Mouse (Mus musculus) forebrain, embryonic 16.5 days (tissue): ENCODE data around the gene Gpr35. TPM values are rescaled to one million over a fixed set of nuclear protein-coding genes. Genes with fewer than 3 reads are reported as not detected.

ENCODE experiments used
- ATAC-seq: fragments of 200-750 bp; cut with Nextera tagmentation; 2 replicates; pipeline ENCODE4 v1.8.0; 2017; ENCODE audit warnings: mild to moderate bottlenecking, moderate library complexity
- H3K27ac ChIP-seq: fragments of 300-500 bp; sonication (generic); 2 replicates; pipeline ENCODE4 v1.5.1; 2014; ENCODE audit warnings: low read length, control low read depth
- H3K27me3 ChIP-seq: fragments of 300-500 bp; sonication (generic); replicated peaks from 2 replicates; pipeline ENCODE4 v1.6.1; 2014; ENCODE audit warnings: low read length; ENCODE audit not compliant: control insufficient read depth, insufficient read depth
- H3K36me3 ChIP-seq: fragments of 300-500 bp; sonication (generic); 2 replicates; pipeline ENCODE4 v1.6.1; 2014; ENCODE audit not compliant: control insufficient read depth, insufficient read depth
- H3K4me1 ChIP-seq: fragments of 300-500 bp; sonication (generic); replicated peaks from 2 replicates; pipeline ENCODE4 v1.6.1; 2014; ENCODE audit warnings: low read length; ENCODE audit not compliant: control insufficient read depth, insufficient read depth
- H3K4me2 ChIP-seq: fragments of 300-500 bp; sonication (generic); 2 replicates; pipeline ENCODE4 v1.6.1; 2014; ENCODE audit warnings: mild to moderate bottlenecking, low read length, control low read depth
- H3K4me3 ChIP-seq: fragments of 300-500 bp; sonication (generic); replicated peaks from 2 replicates; pipeline ENCODE4 v1.5.1; 2014; ENCODE audit warnings: mild to moderate bottlenecking, low read length, control low read depth
- H3K9ac ChIP-seq: fragments of 300-500 bp; sonication (generic); replicated peaks from 2 replicates; pipeline ENCODE4 v1.6.1; 2014; ENCODE audit warnings: low read depth, low read length, control low read depth
- H3K9me3 ChIP-seq: fragments of 300-500 bp; sonication (generic); 2 replicates; pipeline ENCODE4 v1.6.1; 2016; ENCODE audit warnings: low read length; ENCODE audit not compliant: control insufficient read depth
- WGBS: fragments of 180-500 bp; shearing (Covaris S2); extraction: QIAGEN DNeasy Blood & Tissue Kit; methylation state at CpG from one replicate; pipeline ENCODE4 v1.1.7; 2014; 5-methylcytosine and 5-hydroxymethylcytosine counted together
- polyA plus RNA-seq: library from polyadenylated mRNA; unstranded; fragments of >200 nt; fragmentation: Nextera tagmentation; extraction: Ambion mirVana; gene quantifications from 2 replicates; pipeline ENCODE4 v1.2.1, GENCODE M21; 2015

The Gpr35 gene
- polyA plus RNA-seq, 1 experiment from 2014 or later, result 0.35 TPM

DNA sequence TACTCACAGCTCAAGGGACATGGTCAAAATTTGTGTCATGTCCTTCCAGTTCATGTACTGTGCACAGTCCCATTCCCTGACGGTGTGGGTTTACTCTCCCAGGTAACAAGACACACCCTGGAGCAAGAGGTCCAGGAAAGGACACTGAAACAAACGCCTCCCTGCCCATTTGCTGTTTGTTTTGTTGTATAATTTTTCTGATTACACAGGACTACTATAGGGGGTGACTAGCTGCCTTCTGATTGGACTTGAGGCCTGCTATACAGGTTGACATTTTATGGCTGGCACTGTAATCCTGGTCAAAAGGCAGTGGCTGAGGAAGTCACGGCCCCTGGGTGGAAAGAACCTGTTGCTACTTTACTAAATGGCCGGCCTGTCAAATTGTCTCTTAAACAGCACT is 39.2 kb downstream of the Gpr35 start:
- no peak for ATAC-seq
- no peak overlapping the region for H3K4me3 ChIP-seq
- H3K27me3 ChIP-seq, result no peaks in the 10 kb centered on the region
- H3K9me3 ChIP-seq, result no peaks in the 10 kb centered on the region
- H3K9ac ChIP-seq, result no peak overlapping the region
- WGBS, result 65% methylated on average over 4 of the region's 4 CpGs
- no peak overlapping the region for H3K4me2 ChIP-seq
- H3K4me1 ChIP-seq, result no peaks in the 10 kb centered on the region
- H3K27ac ChIP-seq, result no peak overlapping the region
- no peaks in the 10 kb centered on the region for H3K36me3 ChIP-seq

DNA sequence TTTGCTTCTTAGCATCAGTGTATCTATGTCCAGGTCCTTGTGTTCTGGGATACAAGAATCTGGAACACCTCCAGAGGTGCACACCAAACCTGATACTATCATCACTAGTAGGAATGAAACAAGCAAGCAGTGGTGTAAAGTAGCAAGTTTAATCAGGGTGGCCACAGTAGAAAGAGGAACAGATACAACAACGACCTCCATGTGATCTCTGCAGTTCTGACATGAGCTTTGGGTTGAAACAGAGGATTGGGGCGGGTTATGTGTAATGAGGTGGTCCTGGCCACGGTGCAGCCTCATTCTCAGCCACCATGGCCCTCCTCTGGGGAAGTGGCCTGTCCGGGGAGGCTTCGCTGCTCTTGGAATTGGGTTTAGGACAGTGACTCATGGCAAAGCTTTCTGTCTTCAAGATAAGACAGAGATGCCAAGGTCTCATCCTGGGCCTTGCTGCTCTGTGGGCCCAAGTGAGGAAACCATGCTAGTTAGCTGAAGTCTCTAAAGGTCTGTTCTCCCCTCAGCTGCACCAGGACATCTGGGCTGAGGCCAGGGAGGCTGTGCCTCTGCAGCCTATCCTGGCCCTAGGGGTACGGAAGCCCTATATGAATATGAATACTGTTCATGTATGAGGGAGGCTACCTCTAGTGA is 41.7 kb downstream of the Gpr35 start:
- H3K4me3 ChIP-seq, result no peak overlapping the region
- H3K27me3 ChIP-seq, result no peaks in the 10 kb centered on the region
- ATAC-seq, result no peak
- no peaks in the 10 kb centered on the region for H3K36me3 ChIP-seq
- no peak overlapping the region for H3K9ac ChIP-seq
- no peak overlapping the region for H3K4me2 ChIP-seq
- no peaks in the 10 kb centered on the region for H3K4me1 ChIP-seq
- 82% methylated on average over 6 of the region's 6 CpGs for WGBS
- H3K27ac ChIP-seq, result no peak overlapping the region
- no peaks in the 10 kb centered on the region for H3K9me3 ChIP-seq

DNA sequence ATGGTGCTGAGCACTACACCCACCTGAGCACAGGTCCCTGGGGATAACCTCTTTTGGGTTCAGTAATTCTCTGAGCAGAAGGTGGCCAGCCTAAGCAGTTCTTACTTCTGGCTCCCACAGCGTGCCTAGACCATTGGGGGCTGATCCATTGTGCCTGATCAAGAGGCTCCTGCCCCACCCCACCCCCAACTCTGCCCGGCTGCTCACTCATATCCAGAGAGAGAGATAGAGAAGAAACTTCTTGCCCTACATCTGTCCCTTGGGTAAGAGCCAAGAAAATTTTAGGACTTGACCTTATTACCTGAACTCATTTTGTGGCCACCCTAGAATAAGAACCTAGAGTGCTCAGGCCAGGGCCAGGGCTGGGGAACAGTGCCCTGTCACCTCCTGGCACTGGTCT is 42.2 kb downstream of the Gpr35 start:
- ATAC-seq, result no peak
- Histone ChIP-seq H3K4me2 (no peak overlapping the region), H3K4me3 (no peak overlapping the region), H3K9ac (no peak overlapping the region), H3K27ac (no peak overlapping the region), H3K4me1 (no peaks in the 10 kb centered on the region), H3K9me3 (no peaks in the 10 kb centered on the region), H3K36me3 (no peaks in the 10 kb centered on the region), H3K27me3 (no peaks in the 10 kb centered on the region)
- WGBS, result 73% methylated on average over 2 of the region's 2 CpGs

DNA sequence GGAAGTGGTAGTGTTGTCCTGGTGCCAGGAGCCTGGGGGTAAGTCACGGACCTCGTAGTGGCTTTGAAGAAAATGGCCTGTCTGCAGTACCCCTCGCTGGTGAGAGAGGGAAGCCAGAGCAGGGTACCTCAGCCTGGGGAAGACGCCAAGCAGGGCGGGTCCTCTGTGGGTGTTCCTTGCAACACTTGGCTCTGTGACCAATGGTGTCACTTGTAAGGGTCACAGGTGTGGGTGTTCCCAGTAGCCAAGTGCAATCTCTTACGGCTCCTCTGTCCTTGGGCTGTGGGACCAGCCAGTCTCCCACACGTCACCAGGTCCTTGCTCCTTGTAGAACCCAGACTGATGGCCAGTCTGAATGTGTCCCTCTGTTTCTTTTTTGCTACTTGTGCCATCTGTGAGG is 55.4 kb downstream of the Gpr35 start, which contains the start of gene Aqp12:
TSS of gene Aqp12 (plus strand) at position 274 of the 400 bp plus-strand sequence.
- no peak for ATAC-seq
- Histone ChIP-seq H3K27me3 (no peaks in the 10 kb centered on the region), H3K9ac (no peak within 1 kb of the TSS), H3K27ac (no peak within 1 kb of the TSS), H3K9me3 (no peaks in the 10 kb centered on the region), H3K4me2 (no peak within 1 kb of the TSS), H3K36me3 (no peaks in the 10 kb centered on the region), H3K4me3 (no peak within 1 kb of the TSS), H3K4me1 (no peaks in the 10 kb centered on the region)
- WGBS, result 79% methylated on average over 7 of the region's 7 CpGs

DNA sequence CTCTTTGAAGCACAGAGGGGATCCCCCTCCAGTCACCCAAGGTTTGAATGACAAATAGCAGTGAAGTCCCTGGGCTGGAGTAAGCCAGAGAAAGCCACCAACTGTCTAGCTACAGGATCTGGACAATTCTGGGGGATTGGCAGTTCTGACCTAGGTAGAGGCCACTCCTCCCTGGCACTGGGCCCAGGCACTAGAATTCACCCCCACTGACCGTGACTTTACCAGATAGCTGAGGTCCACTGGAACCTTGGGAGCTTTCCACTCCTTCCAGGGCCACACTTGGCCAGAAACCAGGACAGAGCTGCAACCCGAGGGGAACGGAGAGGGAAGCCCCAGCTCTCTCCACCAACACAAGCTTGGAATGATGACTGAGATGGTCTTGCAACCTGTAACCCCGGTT is 58.5 kb downstream of the Gpr35 start:
- Histone ChIP-seq H3K4me2 (no peak overlapping the region), H3K4me1 (no peaks in the 10 kb centered on the region), H3K36me3 (no peaks in the 10 kb centered on the region), H3K9ac (no peak overlapping the region), H3K27me3 (no peaks in the 10 kb centered on the region), H3K9me3 (no peaks in the 10 kb centered on the region), H3K27ac (no peak overlapping the region), H3K4me3 (no peak overlapping the region)
- 68% methylated on average over 4 of the region's 4 CpGs for WGBS
- ATAC-seq, result no peak

DNA sequence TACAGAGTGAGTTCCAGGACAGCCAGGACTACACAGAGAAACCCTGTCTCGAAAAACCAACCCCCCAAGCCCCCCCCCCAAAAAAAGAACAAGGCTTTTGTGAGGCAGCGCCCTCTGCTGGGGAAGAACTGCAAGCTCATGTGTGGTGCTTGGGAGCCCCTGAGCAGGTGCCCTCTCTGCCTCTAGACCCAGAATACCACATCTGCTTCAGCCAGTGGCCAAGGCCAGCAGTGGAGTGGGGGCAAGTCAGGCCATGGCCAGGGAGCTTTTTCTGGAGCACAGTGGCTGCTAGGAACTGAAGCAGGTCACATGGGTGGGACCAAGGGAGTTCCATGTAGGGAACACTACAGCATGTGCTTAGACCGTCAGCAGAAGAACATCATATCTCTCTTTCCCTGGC is 60.1 kb downstream of the Gpr35 start:
- Histone ChIP-seq H3K9ac (no peak overlapping the region), H3K4me2 (no peak overlapping the region), H3K9me3 (no peaks in the 10 kb centered on the region), H3K4me1 (no peaks in the 10 kb centered on the region), H3K36me3 (no peaks in the 10 kb centered on the region), H3K27me3 (no peaks in the 10 kb centered on the region), H3K27ac (no peak overlapping the region), H3K4me3 (no peak overlapping the region)
- ATAC-seq, result no peak
- 36% methylated on average over 3 of the region's 3 CpGs for WGBS

DNA sequence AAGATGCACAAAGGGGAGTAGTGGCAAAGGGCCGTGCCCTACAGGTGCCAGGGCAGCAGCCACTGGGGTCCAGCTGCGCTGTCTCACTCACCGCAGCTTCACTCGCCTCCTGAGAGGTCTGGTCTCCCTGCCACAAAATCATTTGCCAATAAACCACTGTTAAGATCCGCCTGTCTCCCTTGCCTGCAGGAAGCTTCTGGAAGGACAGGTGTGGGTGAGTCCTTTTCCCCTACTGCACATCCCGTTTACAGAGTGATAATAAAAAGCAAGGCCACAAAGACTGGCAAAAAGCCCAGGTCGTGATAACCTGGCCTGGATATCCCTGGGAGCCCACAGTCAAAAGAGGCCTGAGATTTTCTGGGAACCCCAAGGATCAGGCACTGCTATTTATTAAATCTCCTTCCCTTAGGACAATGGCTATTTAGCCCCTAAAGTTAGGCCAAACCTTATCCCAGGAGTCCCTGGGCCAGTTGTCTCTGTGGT is 61.5 kb downstream of the Gpr35 start:
- H3K27me3 ChIP-seq, result no peaks in the 10 kb centered on the region
- H3K27ac ChIP-seq, result no peak overlapping the region
- H3K36me3 ChIP-seq, result no peaks in the 10 kb centered on the region
- no peaks in the 10 kb centered on the region for H3K4me1 ChIP-seq
- H3K9ac ChIP-seq, result no peak overlapping the region
- WGBS, result 81% methylated on average over 7 of the region's 7 CpGs
- no peak overlapping the region for H3K4me2 ChIP-seq
- H3K4me3 ChIP-seq, result no peak overlapping the region
- no peak for ATAC-seq
- H3K9me3 ChIP-seq, result no peaks in the 10 kb centered on the region

DNA sequence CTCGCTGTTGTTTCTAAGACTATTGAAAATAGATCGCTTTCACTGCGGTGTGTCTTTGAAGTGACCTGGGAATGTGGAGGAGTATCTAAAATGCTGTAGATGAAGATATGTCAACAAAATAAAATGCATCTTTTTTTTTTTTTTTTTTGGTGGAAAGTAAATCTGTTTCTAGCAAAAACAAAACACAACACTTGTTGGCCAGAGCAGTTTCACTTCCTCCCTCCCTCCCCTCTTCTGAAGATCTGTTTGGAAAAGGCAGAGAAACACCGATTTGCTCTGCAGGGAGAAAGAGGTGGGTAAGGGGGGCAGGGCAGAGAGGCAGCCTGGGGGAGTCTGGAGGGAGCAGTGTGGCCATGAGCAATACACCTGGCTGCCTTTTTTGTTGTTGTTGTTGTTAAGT is 62.7 kb downstream of the Gpr35 start:
- Histone ChIP-seq H3K9me3 (no peaks in the 10 kb centered on the region), H3K4me2 (no peak overlapping the region), H3K27ac (no peak overlapping the region), H3K27me3 (no peaks in the 10 kb centered on the region), H3K9ac (no peak overlapping the region), H3K36me3 (peaks cover 9% of the 10 kb centered on the region; the same call in 1 of the 2 replicates), H3K4me1 (no peaks in the 10 kb centered on the region), H3K4me3 (no peak overlapping the region)
- no peak for ATAC-seq
- 83% methylated on average over 4 of the region's 4 CpGs for WGBS

DNA sequence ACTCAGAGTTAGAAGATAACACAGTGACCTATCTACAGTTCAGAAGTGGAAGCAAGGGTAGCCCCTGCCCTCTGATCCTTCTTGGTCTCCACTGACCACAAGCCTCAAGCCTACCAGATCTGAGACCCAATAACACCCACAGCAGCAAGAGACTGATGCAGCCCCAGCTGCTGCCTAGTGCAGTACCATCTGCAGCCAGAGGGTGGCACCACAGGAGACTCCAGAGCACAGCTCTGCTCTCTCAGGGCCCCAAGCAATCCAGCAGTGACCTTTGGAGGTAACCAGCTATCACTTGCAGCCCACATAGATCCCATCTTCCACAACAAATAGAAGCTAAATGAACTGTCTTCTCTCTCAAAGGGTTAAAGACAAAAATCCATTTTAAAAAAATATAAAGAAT is 63.8 kb downstream of the Gpr35 start:
- Histone ChIP-seq H3K9me3 (no peaks in the 10 kb centered on the region), H3K9ac (no peak overlapping the region), H3K4me2 (no peak overlapping the region), H3K36me3 (peaks cover 13% of the 10 kb centered on the region; the same call in 1 of the 2 replicates), H3K4me1 (no peaks in the 10 kb centered on the region), H3K4me3 (no peak overlapping the region), H3K27me3 (no peaks in the 10 kb centered on the region), H3K27ac (no peak overlapping the region)
- peak; percentile 49 for ATAC-seq

DNA sequence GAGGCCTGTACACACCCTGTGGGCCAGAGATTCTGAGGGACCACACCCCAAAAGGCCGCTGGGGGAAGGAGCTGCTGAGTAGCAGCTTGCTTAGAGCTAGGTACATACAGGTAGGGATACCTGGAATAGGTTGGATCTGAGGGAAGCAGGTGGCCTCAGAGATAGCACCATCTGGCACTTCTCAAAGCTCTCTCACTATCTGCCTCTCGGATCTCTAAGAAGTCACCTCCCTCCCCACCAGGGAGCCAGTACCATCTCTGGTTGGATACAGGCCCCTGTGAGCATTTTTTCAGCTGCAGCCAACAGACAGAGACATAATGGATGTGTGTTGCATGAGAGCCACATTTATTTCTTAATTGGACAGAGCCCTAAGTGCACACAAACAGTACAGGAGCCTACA is 64.5 kb downstream of the Gpr35 start:
- no peak overlapping the region for H3K27ac ChIP-seq
- no peak for ATAC-seq
- H3K27me3 ChIP-seq, result no peaks in the 10 kb centered on the region
- H3K4me1 ChIP-seq, result no peaks in the 10 kb centered on the region
- no peaks in the 10 kb centered on the region for H3K9me3 ChIP-seq
- no peak overlapping the region for H3K9ac ChIP-seq
- H3K4me2 ChIP-seq, result no peak overlapping the region
- H3K4me3 ChIP-seq, result no peak overlapping the region
- 58% methylated on average over 2 of the region's 2 CpGs for WGBS
- H3K36me3 ChIP-seq, result peaks cover 15% of the 10 kb centered on the region
